Mouse (Mus musculus) fibroblast of lung, adult 2 months (primary cell): ENCODE results near the gene Plekha1.
A peak's percentile ranks its signal among the peaks of the same experiment; 100 is the strongest.

Experiments used
- DNase-seq: peaks from one replicate; pipeline ENCODE4 v3.0.0-alpha.2; 2011; ENCODE audit warnings: low read depth

Plekha1 gene

DNA sequence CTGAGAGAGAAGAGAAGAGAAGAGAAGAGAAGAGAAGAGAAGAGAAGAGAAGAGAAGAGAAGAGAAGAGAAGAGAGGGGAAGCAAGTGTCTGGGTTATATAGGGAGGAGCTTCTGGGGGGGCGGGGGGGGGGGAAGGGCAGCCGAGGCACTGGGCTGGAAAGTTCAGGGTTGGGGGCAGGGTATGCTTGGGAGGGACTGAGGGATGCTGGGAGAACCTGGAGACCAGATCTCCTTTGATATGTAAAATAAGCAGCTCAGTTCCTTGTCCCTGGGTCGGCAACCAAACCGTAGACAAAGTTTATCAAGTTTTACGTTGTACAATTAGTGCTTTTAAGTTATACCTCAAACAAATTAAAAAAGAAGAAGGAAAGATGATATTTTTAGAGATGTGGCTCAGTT, 5.6 kb upstream of the Plekha1 start:
- no peak for DNase-seq

DNA sequence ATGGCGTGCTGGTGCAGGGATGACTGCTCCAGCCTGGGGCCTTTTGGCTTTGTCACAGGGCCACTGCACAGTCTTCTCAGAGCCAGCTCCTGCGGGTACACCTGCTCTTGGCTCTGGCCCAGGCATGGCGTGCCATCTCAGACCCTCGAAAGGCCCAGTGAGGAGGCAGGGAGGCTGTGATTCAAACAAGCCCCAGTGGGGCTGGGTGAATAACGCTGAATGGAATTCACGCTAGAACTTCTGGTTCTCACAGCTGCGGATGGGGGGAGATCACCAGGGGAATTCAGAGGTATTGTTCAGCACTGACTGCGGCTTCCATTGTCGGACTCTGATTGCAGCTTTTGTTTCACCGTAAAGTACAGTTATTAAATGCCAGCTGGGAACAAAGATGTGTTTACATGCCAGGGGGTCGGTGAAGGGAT, 4.8 kb upstream of the Plekha1 start:
- DNase-seq: no peak

- peak; percentile 36 for DNase-seq
Observed at GRCm38 (mm10) chr7:130862501-130862900, 3.1 kb upstream of the Plekha1 start.

DNA sequence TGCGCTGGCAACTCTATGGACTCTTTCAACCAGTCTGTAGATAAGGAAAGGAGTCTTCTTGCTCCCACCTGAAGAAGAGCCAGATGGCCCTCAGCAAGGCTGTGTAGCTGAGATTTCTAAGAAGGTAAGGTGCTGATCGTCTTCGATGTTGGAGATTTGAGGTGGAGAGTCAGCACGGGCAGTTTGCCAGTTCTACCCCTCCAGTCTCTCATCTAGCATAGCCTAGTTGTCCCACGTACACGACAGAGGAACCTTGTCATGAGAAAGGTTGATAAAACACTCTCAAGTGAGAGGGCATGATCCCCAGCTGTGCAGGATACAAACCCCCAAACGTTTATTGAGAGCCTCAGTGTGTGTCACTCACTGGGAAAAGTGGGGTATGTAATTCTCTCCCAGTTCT, 845 bp upstream of the Plekha1 start:
- no peak for DNase-seq

- DNase-seq: no peak
Observed at GRCm38 (mm10) chr7:130866640-130867039, 1.1 kb downstream of the Plekha1 start.

- DNase-seq: no peak
Observed at GRCm38 (mm10) chr7:130867256-130867655, 1.7 kb downstream of the Plekha1 start.

GRCm38 (mm10) chr7:130884161-130884560, 18.6 kb downstream of the Plekha1 start:
- no peak for DNase-seq

- DNase-seq: no peak
Observed at GRCm38 (mm10) chr7:130886246-130886645, 20.7 kb downstream of the Plekha1 start.

GRCm38 (mm10) chr7:130887946-130888345, 22.4 kb downstream of the Plekha1 start:
- no peak for DNase-seq

DNA sequence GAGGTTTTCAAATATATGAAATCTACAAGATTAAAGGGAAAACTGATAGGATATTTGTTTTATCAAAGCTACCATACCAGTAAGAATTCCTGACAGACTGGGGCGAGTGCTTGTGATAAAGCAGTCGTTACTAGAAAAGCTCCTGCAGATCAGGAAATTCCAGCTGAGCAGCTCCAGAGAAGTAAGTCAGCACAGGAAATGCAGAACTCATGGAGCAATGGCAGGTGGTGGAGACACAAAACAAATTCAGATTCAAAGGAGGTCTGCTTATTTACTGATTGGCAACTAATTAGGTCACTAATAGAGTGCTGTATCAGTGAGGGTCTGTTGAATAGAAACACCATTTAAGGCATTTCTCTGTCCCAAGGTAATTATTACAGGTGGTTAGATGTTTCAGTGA, 25.3 kb downstream of the Plekha1 start:
- no peak for DNase-seq

DNA sequence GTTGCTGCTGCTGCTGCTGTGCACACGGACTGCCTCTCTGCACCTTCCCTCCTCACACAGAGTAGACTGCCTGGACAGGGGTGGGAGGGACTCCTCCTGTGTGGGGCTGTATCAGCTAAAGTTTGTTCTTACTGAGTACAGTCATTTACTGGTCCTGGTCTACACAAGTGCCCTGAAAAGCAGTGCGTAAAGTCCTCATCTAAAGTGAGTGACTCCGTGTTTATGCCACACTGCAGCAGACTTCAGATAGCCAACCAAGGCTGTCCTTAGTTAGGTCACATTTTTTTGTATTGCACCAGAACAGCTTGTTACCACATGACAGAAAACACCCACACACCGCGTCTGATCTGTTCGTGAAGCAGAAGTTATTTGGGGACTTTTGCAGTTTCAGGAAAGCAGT, 27.4 kb downstream of the Plekha1 start:
- DNase-seq: peak; percentile 14

DNA sequence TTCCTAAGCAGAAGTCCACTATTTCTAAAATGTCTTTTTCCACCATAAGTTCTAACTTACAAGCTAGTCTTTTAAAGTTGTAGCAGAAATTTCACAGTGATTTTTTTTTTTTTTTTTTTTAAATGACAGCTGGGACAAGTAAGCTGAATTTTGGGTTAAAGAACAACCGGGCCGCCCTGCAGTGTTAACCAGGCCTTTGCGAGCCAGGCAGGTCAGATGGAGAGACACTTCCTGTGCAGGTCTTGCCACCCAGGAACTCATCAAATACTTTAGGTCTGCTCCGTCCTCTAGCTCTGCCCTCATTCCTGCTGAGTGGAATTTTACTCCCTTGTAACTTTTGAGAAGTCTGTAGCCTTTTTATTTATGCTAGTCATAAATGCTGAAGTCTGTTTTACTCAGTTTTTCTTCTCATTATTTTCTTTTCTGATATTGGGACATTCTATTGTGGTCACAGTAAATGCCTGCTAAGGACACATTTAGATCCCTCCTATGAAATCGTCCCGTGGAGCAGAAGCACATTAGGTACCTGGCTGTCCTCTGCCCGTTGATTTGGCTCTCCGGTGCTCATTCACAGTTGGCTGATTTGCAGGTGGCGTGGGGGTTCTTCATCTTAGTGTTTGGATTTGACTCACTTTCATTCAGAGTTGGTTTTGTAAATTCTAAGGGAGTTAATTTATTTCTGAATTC, 29.5 kb downstream of the Plekha1 start:
- no peak for DNase-seq

- DNase-seq: no peak
Observed at GRCm38 (mm10) chr7:130895618-130895945, 30.0 kb downstream of the Plekha1 start.

- DNase-seq: no peak
Observed at GRCm38 (mm10) chr7:130896064-130896463, 30.5 kb downstream of the Plekha1 start.

DNA sequence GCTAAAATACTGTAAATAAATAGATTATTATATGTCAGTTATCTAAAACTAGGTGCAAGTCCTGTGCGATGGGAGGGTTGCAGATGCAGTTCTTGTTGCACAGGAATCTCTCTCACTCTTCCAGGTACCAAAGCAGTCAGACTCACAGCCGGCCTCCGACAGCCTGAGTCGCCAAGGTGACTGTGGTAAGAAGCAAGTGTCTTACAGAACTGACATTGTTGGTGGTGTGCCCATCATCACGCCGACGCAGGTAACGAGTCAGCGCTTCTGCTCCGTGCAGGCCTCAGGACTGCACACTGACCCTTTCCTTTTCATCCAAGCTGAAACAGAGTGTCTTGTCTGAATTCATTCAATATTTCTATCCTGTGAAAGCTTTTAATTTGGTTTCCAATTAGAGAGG, 31.6 kb downstream of the Plekha1 start:
- no peak for DNase-seq

DNA sequence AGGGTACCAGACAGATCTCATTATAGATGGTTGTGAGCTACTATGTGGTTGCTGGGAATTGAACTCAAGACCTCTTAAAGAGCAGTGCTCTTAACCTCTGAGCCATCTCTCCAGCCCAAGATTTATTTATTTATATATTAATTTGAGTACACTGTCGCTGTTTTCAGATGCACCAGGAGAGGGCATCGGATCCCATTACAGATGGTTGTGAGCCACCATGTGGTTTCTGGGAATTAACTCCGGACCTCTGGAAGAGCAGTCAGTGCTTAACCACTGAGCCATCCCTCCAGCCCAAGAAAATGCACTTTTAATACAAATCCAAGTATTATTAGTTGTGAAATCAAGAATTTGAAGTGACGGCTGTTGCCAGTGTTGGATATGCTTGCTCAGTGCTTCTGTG, 32.8 kb downstream of the Plekha1 start:
- no peak for DNase-seq

DNA sequence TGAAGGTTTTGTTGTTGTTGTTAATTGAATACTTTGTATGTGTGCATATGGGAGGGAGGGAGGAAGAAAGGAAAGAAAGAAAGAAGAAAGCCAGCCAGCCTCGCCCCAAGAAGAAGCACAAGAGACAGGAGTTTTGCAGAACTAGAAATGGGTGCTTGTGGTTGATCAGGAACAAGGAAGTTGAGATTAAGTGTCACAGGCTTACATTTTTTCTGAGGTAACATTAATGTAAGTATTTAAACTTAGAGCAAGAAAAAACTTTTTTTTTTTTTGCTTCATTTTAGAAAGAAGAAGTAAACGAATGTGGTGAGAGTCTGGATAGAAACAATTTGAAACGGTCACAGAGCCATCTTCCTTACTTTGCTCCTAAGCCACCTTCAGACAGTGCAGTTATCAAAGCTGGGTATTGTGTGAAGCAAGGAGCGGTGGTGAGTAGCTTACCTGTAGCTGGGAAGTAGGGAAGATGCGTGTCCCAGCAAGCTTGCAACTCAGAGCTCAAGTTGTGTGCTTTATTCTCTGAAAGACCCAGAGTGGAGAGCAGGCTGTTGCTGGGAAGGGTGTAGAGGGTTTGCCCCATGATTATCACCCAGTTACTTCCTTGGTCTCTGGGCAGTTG, 34.8 kb downstream of the Plekha1 start:
- DNase-seq: no peak

- no peak for DNase-seq
Observed at GRCm38 (mm10) chr7:130902929-130903328, 37.4 kb downstream of the Plekha1 start.

DNA sequence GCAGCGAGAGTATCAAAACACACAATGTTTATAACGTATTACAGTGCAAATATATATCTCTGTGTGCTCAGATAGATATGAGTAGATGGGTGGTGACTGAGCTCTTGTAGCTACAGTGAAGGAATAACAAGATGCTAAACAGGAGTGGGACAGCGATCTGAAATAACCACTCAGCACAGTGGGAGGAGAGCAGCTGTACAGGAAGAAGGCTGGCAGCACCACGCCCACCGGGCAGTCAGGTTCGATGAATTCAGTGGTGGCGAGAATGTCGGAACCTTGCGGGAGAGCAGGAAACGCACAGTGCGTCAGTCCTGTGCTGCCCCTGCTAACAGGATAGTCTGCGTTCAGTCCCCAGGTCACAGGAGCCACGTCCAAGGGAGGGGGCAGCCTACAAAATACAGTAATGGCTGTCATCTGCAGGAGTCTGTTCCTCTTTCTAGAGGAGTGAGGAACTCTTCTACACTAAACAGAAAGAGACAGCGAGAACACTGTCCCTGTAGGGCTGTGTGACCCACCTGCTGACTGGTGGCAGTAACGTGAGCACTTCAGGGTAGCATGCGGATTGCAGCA, 38.0 kb downstream of the Plekha1 start:
- no peak for DNase-seq

DNA sequence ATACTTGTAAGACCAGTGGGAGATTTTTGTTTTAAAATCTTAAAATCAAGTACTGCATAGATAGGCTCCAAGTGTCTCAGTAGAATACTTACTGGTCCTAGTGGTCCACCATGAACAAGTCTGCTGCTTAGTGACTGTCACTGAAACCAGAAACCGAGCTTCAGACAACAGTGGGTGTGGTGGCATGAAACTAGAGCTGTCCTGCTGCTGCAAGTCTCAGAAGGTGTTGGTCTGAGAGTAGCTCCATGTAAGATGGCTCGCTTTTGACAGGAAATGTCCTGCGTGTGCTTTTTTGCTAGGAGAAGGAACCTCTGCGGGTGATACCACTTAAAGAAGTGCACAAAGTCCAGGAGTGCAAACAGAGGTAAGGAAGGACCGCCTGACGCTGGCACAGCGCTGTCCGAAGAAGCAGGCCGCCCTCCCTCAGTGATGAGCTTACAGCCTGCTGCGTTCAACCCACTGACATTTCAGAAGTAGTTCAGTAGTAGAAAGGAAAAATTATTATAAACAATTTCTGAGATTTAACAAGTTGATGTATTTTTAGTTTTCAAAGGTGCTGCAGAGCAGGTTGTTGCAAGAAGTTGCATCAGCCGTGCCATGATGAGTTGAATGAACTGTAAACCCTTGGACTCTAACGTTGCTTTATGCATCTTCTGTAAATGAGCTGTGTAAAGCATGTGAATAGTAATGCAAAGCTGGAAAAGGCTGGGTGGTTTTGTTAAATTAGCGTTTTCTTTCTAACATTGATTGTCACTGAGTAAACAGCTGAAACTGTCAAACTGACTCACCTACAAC, 39.2 kb downstream of the Plekha1 start:
- DNase-seq: no peak

DNA sequence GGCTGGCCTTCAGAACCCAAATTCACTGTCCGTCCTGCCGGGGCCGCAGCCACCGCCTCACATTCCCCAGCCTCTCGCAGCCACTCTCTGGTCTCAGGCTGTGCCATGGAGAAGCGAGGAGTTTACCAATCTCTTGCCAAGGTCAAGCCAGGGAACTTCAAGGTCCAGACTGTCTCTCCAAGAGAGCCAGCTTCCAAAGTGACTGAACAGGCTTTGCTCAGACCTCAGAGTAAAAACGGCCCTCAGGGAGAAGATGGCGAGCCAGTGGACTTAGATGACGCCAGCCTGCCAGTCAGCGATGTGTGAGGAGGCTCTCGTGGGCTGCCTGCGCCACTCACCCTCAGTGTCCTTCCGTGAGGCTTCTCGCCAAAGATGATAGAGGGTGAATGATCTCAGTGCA, 45.3 kb downstream of the Plekha1 start:
- no peak for DNase-seq

DNA sequence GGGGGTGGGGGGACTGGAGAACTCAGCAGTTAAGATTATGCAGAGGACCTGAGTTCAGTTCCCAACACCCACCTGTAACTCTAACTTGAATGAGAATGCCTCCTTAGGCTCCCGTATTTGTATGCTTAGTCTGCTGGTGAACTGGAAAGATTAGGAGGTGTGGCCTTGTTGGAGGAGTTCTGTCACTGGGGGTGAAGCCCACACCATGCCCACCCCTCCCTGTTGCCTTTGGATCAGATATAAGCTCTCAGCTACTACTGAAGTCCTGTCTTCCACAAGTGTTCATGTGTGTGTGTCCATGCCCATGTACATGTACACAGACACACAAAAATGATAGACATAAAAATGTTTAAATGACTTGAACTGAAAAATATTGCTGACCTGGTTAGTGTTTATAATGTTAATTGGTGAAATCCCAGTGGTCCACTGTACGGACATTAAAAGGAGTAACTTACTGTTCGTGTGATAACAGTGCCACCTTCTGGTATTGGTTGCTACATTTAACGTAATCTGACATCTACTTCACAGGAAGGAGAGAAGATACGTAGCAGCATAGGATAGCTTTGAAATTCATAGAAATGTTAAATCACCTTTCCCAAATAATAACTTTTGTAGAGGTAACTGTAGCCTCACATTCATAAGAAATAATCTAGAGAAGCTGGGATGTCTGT, 49.3 kb downstream of the Plekha1 start:
- no peak for DNase-seq
